Mouse (Mus musculus): Measurements from ENCODE around the gene Cryba4.

DNA sequence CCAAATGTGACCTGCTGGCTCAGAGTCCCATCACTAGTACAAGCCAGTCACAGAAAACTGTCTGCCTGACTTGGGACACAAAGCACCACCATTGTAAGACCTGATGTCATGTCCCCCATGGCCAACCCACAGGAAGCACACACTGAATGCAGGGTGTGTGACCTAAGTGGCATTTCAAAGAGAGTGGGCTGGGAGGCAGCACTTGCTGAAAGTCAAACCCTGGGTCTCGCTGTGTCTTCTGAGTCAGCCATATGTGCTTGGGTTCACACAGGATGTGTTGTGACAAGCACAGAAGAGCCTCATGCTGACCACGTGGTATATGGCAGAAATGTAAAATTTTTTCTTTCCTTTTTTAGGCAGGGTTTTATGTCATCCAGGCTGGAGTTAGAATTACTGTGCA lies 44.9 kb upstream of the Cryba4 start:
- TF ChIP-seq GATA1 (IDR thresholded peaks at IDR 0.05; ENCODE audit: borderline replicate concordance, low read length) (no peak), FLI1 (IDR thresholded peaks at IDR 0.05; ENCODE audit: low read length) (no peak)
